Mouse (Mus musculus) heart, postnatal 0 days (tissue): ENCODE results near the gene Amph. TPM values are rescaled to one million over a fixed set of nuclear protein-coding genes. Genes with fewer than 3 reads are reported as not detected.

Experiments used
- ATAC-seq: fragments of 200-750 bp; cut with Nextera tagmentation; 2 replicates; pipeline ENCODE4 v1.8.0; 2017; ENCODE audit warnings: low read depth, moderate number of reproducible peaks, moderate library complexity; ENCODE audit not compliant: insufficient read depth
- DNase-seq: peaks from one replicate; pipeline ENCODE4 v3.0.0-alpha.2; 2016; ENCODE audit warnings: low spot score
- H3K27ac ChIP-seq: fragments of 300-500 bp; sonication (generic); 2 replicates; pipeline ENCODE4 v1.5.1; 2014; ENCODE audit warnings: low read depth, mild to moderate bottlenecking
- H3K27me3 ChIP-seq: fragments of 300-500 bp; sonication (generic); 2 replicates; pipeline ENCODE4 v1.6.1; 2014; ENCODE audit warnings: low read length, mixed read lengths; ENCODE audit not compliant: control insufficient read depth, insufficient read depth
- H3K36me3 ChIP-seq: fragments of 300-500 bp; sonication (generic); replicated peaks from 2 replicates; pipeline ENCODE4 v1.6.1; 2014; ENCODE audit warnings: low read length, mixed read lengths; ENCODE audit not compliant: control insufficient read depth, insufficient read depth
- H3K4me1 ChIP-seq: fragments of 300-500 bp; sonication (generic); 2 replicates; pipeline ENCODE4 v1.6.1; 2014; ENCODE audit warnings: antibody characterized with exemption; ENCODE audit not compliant: control insufficient read depth, insufficient read depth
- H3K4me2 ChIP-seq: fragments of 300-500 bp; sonication (generic); 2 replicates; pipeline ENCODE4 v1.6.1; 2014; ENCODE audit warnings: low read depth, mild to moderate bottlenecking, low read length, moderate library complexity
- H3K4me3 ChIP-seq: fragments of 300-500 bp; sonication (generic); 2 replicates; pipeline ENCODE4 v1.5.1; 2014; ENCODE audit warnings: low read depth, low read length
- H3K9ac ChIP-seq: fragments of 300-500 bp; sonication (generic); replicated peaks from 2 replicates; pipeline ENCODE4 v1.6.1; 2014; ENCODE audit warnings: low read depth, low read length, mixed read lengths
- H3K9me3 ChIP-seq: fragments of 300-500 bp; sonication (generic); replicated peaks from 2 replicates; pipeline ENCODE4 v1.6.1; 2016; ENCODE audit warnings: low read length; ENCODE audit not compliant: control insufficient read depth
- CTCF ChIP-seq: IDR thresholded peaks from 2 replicates; pipeline ENCODE4 v1.5.1; 2016; ENCODE audit warnings: antibody characterized with exemption, control low read depth, low read depth
- EP300 ChIP-seq: IDR thresholded peaks from 2 replicates; pipeline ENCODE4 v1.6.1; 2016; ENCODE audit warnings: antibody characterized with exemption, low read depth
- WGBS: fragments of 180-500 bp; shearing (Covaris S2); extraction: QIAGEN DNeasy Blood & Tissue Kit; methylation state at CpG from one replicate; pipeline ENCODE4 v1.1.7; 2014; 5-methylcytosine and 5-hydroxymethylcytosine counted together
- polyA plus RNA-seq: library from polyadenylated mRNA; unstranded; fragments of >200 nt; fragmentation: Nextera tagmentation; extraction: Ambion mirVana; gene quantifications from 2 replicates; pipeline ENCODE4 v1.2.1, GENCODE M21; 2015
- total RNA-seq: library from RNA; depleted of rRNA; stranded (reverse); fragments of >200 nt; gene quantifications from 2 replicates; pipeline ENCODE4 v1.2.3, GENCODE M21; 2014; ENCODE audit warnings: low replicate concordance

Gene Amph
- total and polyA plus RNA-seq, 2 experiments from 2014 or later: 0.18 to 0.42 TPM

DNA sequence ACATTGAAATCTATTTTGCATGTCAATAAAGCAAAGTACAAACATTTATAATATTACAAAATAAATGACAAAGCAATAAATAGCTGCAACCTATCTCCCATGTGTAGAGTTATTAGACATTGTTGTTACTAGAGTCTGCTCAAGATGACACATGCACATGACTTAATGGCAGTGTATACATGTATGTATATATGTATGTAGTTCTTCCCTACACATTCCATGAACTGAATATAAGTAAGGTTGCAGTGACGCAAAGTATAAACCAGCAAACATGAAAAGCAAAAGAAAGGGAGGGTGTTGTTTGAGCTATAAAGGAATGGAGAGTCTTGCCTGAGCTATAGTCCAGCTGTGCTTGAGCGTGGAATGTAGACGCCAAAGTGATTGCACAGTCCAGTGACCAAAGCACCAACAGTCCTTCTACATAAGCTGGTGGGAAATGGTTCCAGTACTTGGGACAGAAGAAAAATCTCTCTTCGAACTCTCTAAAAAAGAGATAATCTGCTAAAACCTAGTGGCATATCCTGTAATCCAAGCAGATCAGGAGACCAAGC lies 66.9 kb downstream of the Amph start:
- WGBS: 82% methylated on average over 4 of the region's 4 CpGs
- Histone ChIP-seq H3K4me3 (no peak overlapping the region), H3K27me3 (no peaks in the 10 kb centered on the region), H3K4me1 (no peaks in the 10 kb centered on the region), H3K36me3 (no peaks in the 10 kb centered on the region), H3K4me2 (no peak overlapping the region), H3K9me3 (no peaks in the 10 kb centered on the region), H3K27ac (no peak overlapping the region), H3K9ac (no peak overlapping the region)
- ATAC-seq: no peak
- TF ChIP-seq CTCF (no peak), EP300 (no peak)
- no peak for DNase-seq

- H3K27me3 ChIP-seq: no peaks in the 10 kb centered on the region
- H3K9me3 ChIP-seq: no peaks in the 10 kb centered on the region
- 75% methylated on average over 2 of the region's 2 CpGs for WGBS
- H3K4me2 ChIP-seq: no peak overlapping the region
- H3K4me1 ChIP-seq: no peaks in the 10 kb centered on the region
- DNase-seq (no peak), ATAC-seq (no peak)
- H3K36me3 ChIP-seq: no peaks in the 10 kb centered on the region
- no peak overlapping the region for H3K9ac ChIP-seq
- H3K27ac ChIP-seq: no peak overlapping the region
- TF ChIP-seq CTCF (no peak), EP300 (no peak)
- no peak overlapping the region for H3K4me3 ChIP-seq
These were observed 73.5 kb downstream of the Amph start for GRCm38 (mm10) chr13:19021529-19021928.

- no peak overlapping the region for H3K4me2 ChIP-seq
- DNase-seq (no peak), ATAC-seq (no peak)
- 69% methylated on average over 3 of the region's 3 CpGs for WGBS
- H3K9ac ChIP-seq: no peak overlapping the region
- H3K4me1 ChIP-seq: no peaks in the 10 kb centered on the region
- no peaks in the 10 kb centered on the region for H3K27me3 ChIP-seq
- no peaks in the 10 kb centered on the region for H3K9me3 ChIP-seq
- no peak overlapping the region for H3K27ac ChIP-seq
- TF ChIP-seq EP300 (no peak), CTCF (no peak)
- no peaks in the 10 kb centered on the region for H3K36me3 ChIP-seq
- no peak overlapping the region for H3K4me3 ChIP-seq
These were observed 74.3 kb downstream of the Amph start for GRCm38 (mm10) chr13:19022310-19022709.

GRCm38 (mm10) chr13:19025091-19025688 lies 77.2 kb downstream of the Amph start:
- Histone ChIP-seq H3K4me1 (no peaks in the 10 kb centered on the region), H3K9ac (no peak overlapping the region), H3K27ac (no peak overlapping the region), H3K9me3 (no peaks in the 10 kb centered on the region), H3K4me3 (no peak overlapping the region), H3K27me3 (no peaks in the 10 kb centered on the region), H3K4me2 (no peak overlapping the region), H3K36me3 (no peaks in the 10 kb centered on the region)
- TF ChIP-seq CTCF: no peak
- no peak for TF ChIP-seq EP300
- 71% methylated on average over 2 of the region's 2 CpGs for WGBS
- no peak for ATAC-seq
- DNase-seq: no peak

DNA sequence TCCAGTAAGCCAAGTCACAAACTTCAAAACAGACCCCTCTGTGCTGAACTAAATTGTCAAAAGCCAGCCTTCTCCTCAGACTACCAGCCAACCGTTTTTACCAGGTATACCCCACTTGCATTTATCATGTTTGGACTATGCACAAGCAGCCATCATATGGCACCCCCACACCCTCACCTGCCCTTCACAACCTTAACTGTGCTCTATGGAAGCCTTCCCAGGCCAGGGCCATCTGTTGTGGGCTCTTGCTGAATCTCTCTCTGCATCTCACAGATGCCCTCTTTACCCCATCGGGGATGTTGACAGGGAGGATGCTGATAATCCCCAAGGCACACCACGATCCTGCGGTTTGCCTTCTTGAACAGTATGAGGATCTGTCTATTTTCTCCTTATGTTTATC lies 77.9 kb downstream of the Amph start:
- WGBS: 71% methylated on average over 4 of the region's 4 CpGs
- no peak for ATAC-seq

GRCm38 (mm10) chr13:19026923-19027322 lies 78.9 kb downstream of the Amph start:
- Histone ChIP-seq H3K4me1 (no peaks in the 10 kb centered on the region), H3K27me3 (no peaks in the 10 kb centered on the region), H3K4me3 (no peak overlapping the region), H3K9me3 (no peaks in the 10 kb centered on the region), H3K27ac (no peak overlapping the region), H3K4me2 (no peak overlapping the region), H3K9ac (no peak overlapping the region), H3K36me3 (no peaks in the 10 kb centered on the region)
- no peak for DNase-seq
- ATAC-seq: no peak
- WGBS: 79% methylated on average over 3 of the region's 3 CpGs
- no peak for TF ChIP-seq CTCF
- TF ChIP-seq EP300: no peak

More for the DNA sequence above, 77.9 kb downstream of the Amph start:
- Histone ChIP-seq H3K4me1 (no peaks in the 10 kb centered on the region), H3K4me2 (no peak overlapping the region), H3K9ac (no peak overlapping the region), H3K9me3 (no peaks in the 10 kb centered on the region), H3K27me3 (no peaks in the 10 kb centered on the region), H3K4me3 (no peak overlapping the region), H3K36me3 (no peaks in the 10 kb centered on the region), H3K27ac (no peak overlapping the region)
- DNase-seq: no peak
- no peak for TF ChIP-seq EP300
- no peak for TF ChIP-seq CTCF
